Mouse (Mus musculus): ENCODE results near the gene Pou2f2. TPM values are rescaled to one million over a fixed set of nuclear protein-coding genes. Genes with fewer than 3 reads are reported as not detected.
A peak's percentile ranks its signal among the peaks of the same experiment; 100 is the strongest.

Pou2f2 gene
- polyA plus RNA-seq, 1 experiment from 2014 or later, result 0.52 TPM

GRCm38 (mm10) chr7:25213099-25213498, 33.6 kb upstream of the Pou2f2 start:
- Histone ChIP-seq H3K4me3 (ENCODE audit: low read depth, low read length) (no peak overlapping the region), H3K36me3 (ENCODE audit: control insufficient read depth, insufficient read depth, low read length) (peaks cover 8% of the 10 kb centered on the region; the same call in 1 of the 2 replicates), H3K9me3 (ENCODE audit: control insufficient read depth, low read length) (no peaks in the 10 kb centered on the region), H3K9ac (ENCODE audit: low read length) (no peak overlapping the region), H3K4me1 (replicated peaks; ENCODE audit: control insufficient read depth, insufficient read depth) (no peaks in the 10 kb centered on the region; the same call in 1 of the 2 replicates), H3K27me3 (ENCODE audit: control insufficient read depth, insufficient read depth, low read length) (no peaks in the 10 kb centered on the region), H3K4me2 (replicated peaks; ENCODE audit: low read depth) (no peak overlapping the region), H3K27ac (replicated peaks) (no peak overlapping the region)
- ATAC-seq (ENCODE audit: low FRiP score, low TSS enrichment) (no peak), DNase-seq (ENCODE audit: low spot score) (no peak)
- no peak for TF ChIP-seq EP300 (optimal IDR thresholded peaks at IDR 0.05)
- no peak for TF ChIP-seq CTCF (IDR thresholded peaks at IDR 0.05; ENCODE audit: low read depth)
- 59% methylated on average over 3 of the region's 3 CpGs for WGBS

GRCm38 (mm10) chr7:25210482-25210881, 31.0 kb upstream of the Pou2f2 start:
- no peaks in the 10 kb centered on the region for H3K9me3 ChIP-seq (ENCODE audit: control insufficient read depth, low read length)
- ATAC-seq (ENCODE audit: low FRiP score, low TSS enrichment), result no peak
- no peak overlapping the region for H3K4me3 ChIP-seq (ENCODE audit: low read depth, low read length)
- no peaks in the 10 kb centered on the region for H3K27me3 ChIP-seq (ENCODE audit: control insufficient read depth, insufficient read depth, low read length)
- peaks cover 10% of the 10 kb centered on the region; the same call in 1 of the 2 replicates for H3K36me3 ChIP-seq (ENCODE audit: control insufficient read depth, insufficient read depth, low read length)
- no peak for DNase-seq (ENCODE audit: low spot score)
- no peak overlapping the region for H3K4me2 ChIP-seq (replicated peaks; ENCODE audit: low read depth)
- H3K4me1 ChIP-seq (replicated peaks; ENCODE audit: control insufficient read depth, insufficient read depth), result no peaks in the 10 kb centered on the region
- TF ChIP-seq CTCF (IDR thresholded peaks at IDR 0.05; ENCODE audit: low read depth) (no peak), EP300 (optimal IDR thresholded peaks at IDR 0.05) (no peak)
- 86% methylated on average over 4 of the region's 4 CpGs for WGBS
- H3K27ac ChIP-seq (replicated peaks), result no peak overlapping the region
- H3K9ac ChIP-seq (ENCODE audit: low read length), result no peak overlapping the region

GRCm38 (mm10) chr7:25209161-25209622, 29.7 kb upstream of the Pou2f2 start:
- Histone ChIP-seq H3K9me3 (ENCODE audit: control insufficient read depth, low read length) (no peaks in the 10 kb centered on the region), H3K27me3 (ENCODE audit: control insufficient read depth, insufficient read depth, low read length) (no peaks in the 10 kb centered on the region), H3K4me1 (replicated peaks; ENCODE audit: control insufficient read depth, insufficient read depth) (no peaks in the 10 kb centered on the region), H3K27ac (replicated peaks) (peak overlapping the region; percentile 63; the same call in 1 of the 2 replicates), H3K36me3 (ENCODE audit: control insufficient read depth, insufficient read depth, low read length) (peaks cover 11% of the 10 kb centered on the region; the same call in 1 of the 2 replicates), H3K4me2 (replicated peaks; ENCODE audit: low read depth) (no peak overlapping the region), H3K4me3 (ENCODE audit: low read depth, low read length) (no peak overlapping the region), H3K9ac (ENCODE audit: low read length) (no peak overlapping the region)
- WGBS, result 37% methylated on average over 3 of the region's 3 CpGs
- DNase-seq (ENCODE audit: low spot score) (peak; percentile 63), ATAC-seq (ENCODE audit: low FRiP score, low TSS enrichment) (peak; percentile 70)
- no peak for TF ChIP-seq EP300 (optimal IDR thresholded peaks at IDR 0.05)

- Histone ChIP-seq H3K9ac (ENCODE audit: low read length) (no peak overlapping the region), H3K36me3 (ENCODE audit: control insufficient read depth, insufficient read depth, low read length) (peaks cover 15% of the 10 kb centered on the region; the same call in 1 of the 2 replicates), H3K9me3 (ENCODE audit: control insufficient read depth, low read length) (no peaks in the 10 kb centered on the region), H3K27me3 (ENCODE audit: control insufficient read depth, insufficient read depth, low read length) (no peaks in the 10 kb centered on the region), H3K4me2 (replicated peaks; ENCODE audit: low read depth) (no peak overlapping the region), H3K27ac (replicated peaks) (peak overlapping the region; percentile 65), H3K4me3 (ENCODE audit: low read depth, low read length) (no peak overlapping the region), H3K4me1 (replicated peaks; ENCODE audit: control insufficient read depth, insufficient read depth) (no peaks in the 10 kb centered on the region)
- TF ChIP-seq EP300 (optimal IDR thresholded peaks at IDR 0.05) (no peak), CTCF (IDR thresholded peaks at IDR 0.05; ENCODE audit: low read depth) (no peak)
- peak; percentile 51 for DNase-seq (ENCODE audit: low spot score)
- WGBS, result 71% methylated on average over 16 of the region's 16 CpGs
- ATAC-seq (ENCODE audit: low FRiP score, low TSS enrichment), result peak; percentile 63
Measured at GRCm38 (mm10) chr7:25206094-25206830, 26.7 kb upstream of the Pou2f2 start.

GRCm38 (mm10) chr7:25205355-25206093, 26.0 kb upstream of the Pou2f2 start:
- no peak overlapping the region for H3K4me2 ChIP-seq (replicated peaks; ENCODE audit: low read depth)
- 71% methylated on average over 16 of the region's 16 CpGs for WGBS
- peaks cover 8% of the 10 kb centered on the region; the same call in 1 of the 2 replicates for H3K36me3 ChIP-seq (ENCODE audit: control insufficient read depth, insufficient read depth, low read length)
- TF ChIP-seq CTCF (IDR thresholded peaks at IDR 0.05; ENCODE audit: low read depth) (no peak), EP300 (optimal IDR thresholded peaks at IDR 0.05) (no peak)
- H3K9me3 ChIP-seq (ENCODE audit: control insufficient read depth, low read length), result no peaks in the 10 kb centered on the region
- no peak overlapping the region for H3K4me3 ChIP-seq (ENCODE audit: low read depth, low read length)
- H3K27me3 ChIP-seq (ENCODE audit: control insufficient read depth, insufficient read depth, low read length), result no peaks in the 10 kb centered on the region
- H3K9ac ChIP-seq (ENCODE audit: low read length), result peak overlapping the region; percentile 35; the same call in 1 of the 2 replicates
- no peaks in the 10 kb centered on the region for H3K4me1 ChIP-seq (replicated peaks; ENCODE audit: control insufficient read depth, insufficient read depth)
- DNase-seq (ENCODE audit: low spot score) (no peak), ATAC-seq (ENCODE audit: low FRiP score, low TSS enrichment) (no peak)
- H3K27ac ChIP-seq (replicated peaks), result peak overlapping the region; percentile 65
